Mouse (Mus musculus): Measurements from ENCODE around the gene Eif4b. TPM values are rescaled to one million over a fixed set of nuclear protein-coding genes. Genes with fewer than 3 reads are reported as not detected.

Gene Eif4b
- polyA plus RNA-seq, 1 experiment from 2014 or later: 46.5 TPM

DNA sequence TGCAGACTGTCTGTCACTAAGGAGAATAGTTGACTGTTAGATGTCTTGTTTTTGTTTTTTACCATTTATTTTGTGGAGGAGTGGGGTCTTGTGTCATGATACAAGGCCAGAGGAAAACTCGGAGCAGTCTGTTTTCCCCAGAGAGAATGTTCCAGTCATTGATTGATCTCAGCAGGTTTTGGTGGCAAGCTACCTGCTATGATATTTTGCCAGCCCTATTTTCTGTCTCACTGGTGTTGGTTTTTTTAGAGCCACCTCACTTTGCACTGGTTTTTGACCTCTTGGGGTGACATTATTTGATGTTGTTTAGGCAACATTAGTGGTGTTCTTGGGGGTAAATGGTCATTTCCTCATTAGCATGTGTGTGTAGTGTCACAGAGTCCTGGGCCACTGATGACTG lies 18.1 kb downstream of the Eif4b start:
- Histone ChIP-seq H3K4me3 (ENCODE audit: low read depth, low read length) (no peak overlapping the region), H3K27me3 (ENCODE audit: control insufficient read depth, insufficient read depth, low read length) (no peaks in the 10 kb centered on the region), H3K9me3 (ENCODE audit: control insufficient read depth, low read length) (no peaks in the 10 kb centered on the region), H3K27ac (replicated peaks) (no peak overlapping the region), H3K36me3 (ENCODE audit: control insufficient read depth, insufficient read depth, low read length) (peaks cover 57% of the 10 kb centered on the region), H3K4me1 (replicated peaks; ENCODE audit: control insufficient read depth, insufficient read depth) (no peaks in the 10 kb centered on the region), H3K4me2 (replicated peaks; ENCODE audit: low read depth) (no peak overlapping the region), H3K9ac (ENCODE audit: low read length) (no peak overlapping the region)
- DNase-seq (ENCODE audit: low spot score) (no peak), ATAC-seq (ENCODE audit: low FRiP score, low TSS enrichment) (no peak)
- TF ChIP-seq EP300 (optimal IDR thresholded peaks at IDR 0.05) (no peak), CTCF (IDR thresholded peaks at IDR 0.05; ENCODE audit: low read depth) (no peak)
- 79% methylated on average over 1 of the region's 1 CpGs for WGBS

DNA sequence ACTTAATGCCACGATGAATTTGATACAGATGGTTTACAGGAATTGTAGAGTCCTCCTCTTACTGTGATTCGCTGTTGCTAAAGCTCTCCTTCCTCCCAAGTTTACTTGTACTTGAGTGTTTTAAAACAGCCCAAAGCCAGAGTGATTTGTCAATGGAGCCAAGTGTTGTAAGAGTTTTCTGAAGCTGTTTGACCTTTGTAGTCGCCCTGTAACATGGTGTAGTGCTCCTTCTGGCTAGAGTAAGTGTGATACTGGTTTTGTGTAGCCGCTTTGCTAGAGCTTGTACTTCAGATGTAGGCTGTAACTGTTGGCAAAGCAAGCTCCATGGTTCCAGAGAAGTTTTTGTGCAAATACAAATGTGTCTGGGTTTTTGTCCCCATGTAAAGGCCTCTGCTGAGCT lies 18.6 kb downstream of the Eif4b start:
- Histone ChIP-seq H3K27me3 (ENCODE audit: control insufficient read depth, insufficient read depth, low read length) (no peaks in the 10 kb centered on the region), H3K9ac (ENCODE audit: low read length) (no peak overlapping the region), H3K4me1 (replicated peaks; ENCODE audit: control insufficient read depth, insufficient read depth) (no peaks in the 10 kb centered on the region), H3K27ac (replicated peaks) (no peak overlapping the region), H3K4me2 (replicated peaks; ENCODE audit: low read depth) (no peak overlapping the region), H3K9me3 (ENCODE audit: control insufficient read depth, low read length) (no peaks in the 10 kb centered on the region), H3K4me3 (ENCODE audit: low read depth, low read length) (no peak overlapping the region), H3K36me3 (ENCODE audit: control insufficient read depth, insufficient read depth, low read length) (peaks cover 57% of the 10 kb centered on the region)
- 88% methylated on average over 4 of the region's 4 CpGs for WGBS
- no peak for DNase-seq (ENCODE audit: low spot score)
- TF ChIP-seq EP300 (optimal IDR thresholded peaks at IDR 0.05) (no peak), CTCF (IDR thresholded peaks at IDR 0.05; ENCODE audit: low read depth) (no peak)
- ATAC-seq (ENCODE audit: low FRiP score, low TSS enrichment): no peak

DNA sequence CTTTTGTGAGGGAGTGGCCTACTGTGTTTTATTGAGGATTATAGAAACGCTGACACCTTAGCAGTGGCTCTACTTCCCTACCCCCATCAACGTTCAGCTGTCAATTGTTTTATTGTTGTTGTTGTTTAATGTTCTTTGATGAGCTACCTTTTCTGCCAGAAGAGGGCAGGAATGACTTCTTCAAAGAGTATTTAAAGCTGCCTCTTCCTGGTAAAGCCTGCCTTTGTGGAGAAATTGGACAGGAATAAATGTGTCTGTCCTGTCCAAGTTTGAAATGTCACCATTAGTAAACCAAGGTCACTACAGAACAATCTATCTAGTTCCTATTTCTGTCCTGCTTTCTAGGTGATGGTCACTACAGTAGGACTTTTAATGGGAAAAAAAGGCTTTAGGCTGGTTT lies 20.6 kb downstream of the Eif4b start:
- DNase-seq (ENCODE audit: low spot score) (no peak), ATAC-seq (ENCODE audit: low FRiP score, low TSS enrichment) (no peak)
- no peak overlapping the region for H3K4me2 ChIP-seq (replicated peaks; ENCODE audit: low read depth)
- peaks cover 6% of the 10 kb centered on the region for H3K4me1 ChIP-seq (replicated peaks; ENCODE audit: control insufficient read depth, insufficient read depth)
- H3K9ac ChIP-seq (ENCODE audit: low read length): no peak overlapping the region
- H3K36me3 ChIP-seq (ENCODE audit: control insufficient read depth, insufficient read depth, low read length): peaks cover 43% of the 10 kb centered on the region
- no peak overlapping the region for H3K4me3 ChIP-seq (ENCODE audit: low read depth, low read length)
- no peak overlapping the region for H3K27ac ChIP-seq (replicated peaks)
- 44% methylated on average over 2 of the region's 2 CpGs for WGBS
- H3K9me3 ChIP-seq (ENCODE audit: control insufficient read depth, low read length): no peaks in the 10 kb centered on the region
- H3K27me3 ChIP-seq (ENCODE audit: control insufficient read depth, insufficient read depth, low read length): no peaks in the 10 kb centered on the region
- no peak for TF ChIP-seq EP300 (optimal IDR thresholded peaks at IDR 0.05)
- TF ChIP-seq CTCF (IDR thresholded peaks at IDR 0.05; ENCODE audit: low read depth): no peak

DNA sequence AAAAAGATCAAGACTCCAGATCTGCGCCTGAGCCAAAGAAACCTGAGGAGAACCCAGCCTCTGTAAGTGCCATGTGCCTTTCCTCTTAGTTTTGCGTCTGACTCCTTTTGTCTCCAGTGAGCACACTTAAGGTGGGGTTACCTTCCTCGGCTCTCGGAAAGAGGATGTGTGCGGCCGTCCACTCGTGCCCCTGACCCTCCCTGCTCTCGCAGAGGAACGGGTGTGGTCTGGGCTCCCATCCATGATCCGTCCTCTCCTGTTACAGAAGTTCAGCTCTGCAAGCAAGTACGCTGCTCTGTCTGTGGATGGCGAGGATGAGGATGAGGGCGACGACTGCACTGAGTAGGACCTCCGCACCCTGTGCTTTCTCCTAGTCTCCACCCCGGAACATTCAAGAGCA lies 21.4 kb downstream of the Eif4b start:
- Histone ChIP-seq H3K9ac (ENCODE audit: low read length) (no peak overlapping the region), H3K27me3 (ENCODE audit: control insufficient read depth, insufficient read depth, low read length) (no peaks in the 10 kb centered on the region), H3K9me3 (ENCODE audit: control insufficient read depth, low read length) (no peaks in the 10 kb centered on the region), H3K27ac (replicated peaks) (no peak overlapping the region), H3K4me3 (ENCODE audit: low read depth, low read length) (no peak overlapping the region), H3K36me3 (ENCODE audit: control insufficient read depth, insufficient read depth, low read length) (peaks cover 40% of the 10 kb centered on the region), H3K4me2 (replicated peaks; ENCODE audit: low read depth) (no peak overlapping the region), H3K4me1 (replicated peaks; ENCODE audit: control insufficient read depth, insufficient read depth) (peaks cover 8% of the 10 kb centered on the region)
- DNase-seq (ENCODE audit: low spot score) (no peak), ATAC-seq (ENCODE audit: low FRiP score, low TSS enrichment) (no peak)
- WGBS: 72% methylated on average over 16 of the region's 16 CpGs
- no peak for TF ChIP-seq EP300 (optimal IDR thresholded peaks at IDR 0.05)

DNA sequence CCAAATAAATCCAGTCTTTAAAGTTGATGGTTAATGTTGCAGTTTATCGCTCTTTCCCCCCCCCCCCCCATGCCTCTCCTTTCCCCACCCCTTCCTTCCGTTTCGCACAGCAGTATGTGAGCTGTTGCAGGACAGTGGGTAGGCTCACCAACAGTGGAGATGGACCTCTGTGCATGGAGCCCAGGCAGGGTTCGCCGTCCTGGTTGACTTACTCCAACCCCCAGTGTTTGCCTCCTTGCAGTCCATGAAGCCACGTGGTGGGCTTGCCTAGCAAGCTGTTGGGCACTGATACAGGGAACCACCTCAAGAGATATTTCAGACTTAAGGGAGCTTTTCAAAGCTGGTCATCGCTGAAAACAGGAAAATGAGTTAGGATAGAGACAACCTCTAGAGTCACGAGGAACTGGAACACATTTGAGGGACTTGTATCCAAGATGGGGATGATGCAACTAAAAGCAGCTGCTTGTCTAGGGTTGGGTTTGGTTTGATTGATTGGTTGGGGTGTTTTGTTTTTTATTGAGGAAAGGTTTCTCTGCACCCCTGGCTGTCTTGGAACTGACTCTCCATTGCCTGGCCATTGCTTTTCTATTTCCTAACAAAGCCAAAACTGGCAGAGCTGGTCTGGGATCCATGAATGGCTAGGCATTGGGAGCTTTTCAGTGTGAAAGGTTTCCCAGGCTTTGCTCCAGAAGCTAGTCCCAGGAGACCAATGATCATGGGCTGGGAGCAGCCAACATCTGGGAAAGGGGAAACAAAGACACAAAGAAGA lies 23.8 kb downstream of the Eif4b start:
- 53% methylated on average over 8 of the region's 8 CpGs for WGBS
- H3K36me3 ChIP-seq (ENCODE audit: control insufficient read depth, insufficient read depth, low read length): peaks cover 28% of the 10 kb centered on the region
- TF ChIP-seq CTCF (IDR thresholded peaks at IDR 0.05; ENCODE audit: low read depth) (no peak), EP300 (optimal IDR thresholded peaks at IDR 0.05) (no peak)

DNA sequence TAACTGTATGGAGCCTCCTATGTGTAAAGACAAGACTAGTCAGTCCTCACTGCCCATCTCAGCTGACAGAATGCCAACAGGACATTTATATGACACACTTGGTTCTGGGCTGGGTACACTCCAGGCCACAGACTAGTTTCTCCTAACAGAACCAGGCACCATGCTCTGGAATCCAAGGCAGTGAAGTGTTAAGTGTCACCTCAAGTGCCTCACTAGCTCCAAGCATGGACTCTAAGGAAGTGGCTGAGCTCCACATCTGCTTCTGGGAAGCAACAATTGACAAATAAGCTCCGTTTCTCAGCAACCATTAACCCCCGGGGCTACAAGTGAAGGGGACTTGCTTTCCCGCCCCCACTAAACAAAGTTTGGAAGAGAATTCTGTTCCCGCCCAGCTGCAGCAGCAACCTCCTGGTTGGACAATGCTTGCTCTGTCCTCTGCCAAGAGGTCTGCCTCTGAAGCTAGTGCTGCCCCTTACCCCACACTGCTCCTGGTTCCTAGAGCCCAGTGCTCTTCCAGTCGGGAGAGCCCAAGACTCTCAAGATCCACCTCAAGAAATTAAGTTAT lies 24.5 kb downstream of the Eif4b start:
- peak overlapping the region; percentile 69 for H3K27ac ChIP-seq (replicated peaks)
- TF ChIP-seq CTCF (IDR thresholded peaks at IDR 0.05; ENCODE audit: low read depth) (no peak), EP300 (optimal IDR thresholded peaks at IDR 0.05) (no peak)
- peaks cover 21% of the 10 kb centered on the region for H3K36me3 ChIP-seq (ENCODE audit: control insufficient read depth, insufficient read depth, low read length)
- 0 out of 2 replicates have a peak overlapping the region, but pooled peaks have one; percentile 35 for H3K9ac ChIP-seq (ENCODE audit: low read length)
- peak; percentile 20 for DNase-seq (ENCODE audit: low spot score)
- H3K9me3 ChIP-seq (ENCODE audit: control insufficient read depth, low read length): no peaks in the 10 kb centered on the region
- no peaks in the 10 kb centered on the region for H3K27me3 ChIP-seq (ENCODE audit: control insufficient read depth, insufficient read depth, low read length)
- ATAC-seq (ENCODE audit: low FRiP score, low TSS enrichment): no peak
- peak overlapping the region; percentile 6; the same call in 1 of the 2 replicates for H3K4me2 ChIP-seq (replicated peaks; ENCODE audit: low read depth)
- WGBS: 33% methylated on average over 5 of the region's 5 CpGs
- H3K4me3 ChIP-seq (ENCODE audit: low read depth, low read length): no peak overlapping the region
- peaks cover 14% of the 10 kb centered on the region for H3K4me1 ChIP-seq (replicated peaks; ENCODE audit: control insufficient read depth, insufficient read depth)

More for the DNA sequence above, 23.8 kb downstream of the Eif4b start:
- peaks cover 14% of the 10 kb centered on the region for H3K4me1 ChIP-seq (replicated peaks; ENCODE audit: control insufficient read depth, insufficient read depth)
- H3K9ac ChIP-seq (ENCODE audit: low read length): no peak overlapping the region
- peak overlapping the region; percentile 69 for H3K27ac ChIP-seq (replicated peaks)
- no peak for DNase-seq (ENCODE audit: low spot score)
- ATAC-seq (ENCODE audit: low FRiP score, low TSS enrichment): no peak
- no peak overlapping the region for H3K4me2 ChIP-seq (replicated peaks; ENCODE audit: low read depth)
- no peak overlapping the region for H3K4me3 ChIP-seq (ENCODE audit: low read depth, low read length)
- no peaks in the 10 kb centered on the region for H3K9me3 ChIP-seq (ENCODE audit: control insufficient read depth, low read length)
- no peaks in the 10 kb centered on the region for H3K27me3 ChIP-seq (ENCODE audit: control insufficient read depth, insufficient read depth, low read length)
